Mouse (Mus musculus) liver, embryonic 14.5 days (tissue): ENCODE measurements at regions not wholly inside any gene's neighbourhood (a gene's known extent, or its start where the extent isn't known, plus 50 kb on each side); places are given as distances from the start of the nearest gene placed in this dataset.

Experiments
- CTCF ChIP-seq: IDR thresholded peaks from 2 replicates; pipeline ENCODE4 v1.5.1; 2016; ENCODE audit warnings: antibody characterized with exemption, low read depth, control low read depth
- EP300 ChIP-seq: IDR thresholded peaks from 2 replicates; pipeline ENCODE4 v1.6.1; 2016; ENCODE audit warnings: antibody characterized with exemption, low read depth

DNA sequence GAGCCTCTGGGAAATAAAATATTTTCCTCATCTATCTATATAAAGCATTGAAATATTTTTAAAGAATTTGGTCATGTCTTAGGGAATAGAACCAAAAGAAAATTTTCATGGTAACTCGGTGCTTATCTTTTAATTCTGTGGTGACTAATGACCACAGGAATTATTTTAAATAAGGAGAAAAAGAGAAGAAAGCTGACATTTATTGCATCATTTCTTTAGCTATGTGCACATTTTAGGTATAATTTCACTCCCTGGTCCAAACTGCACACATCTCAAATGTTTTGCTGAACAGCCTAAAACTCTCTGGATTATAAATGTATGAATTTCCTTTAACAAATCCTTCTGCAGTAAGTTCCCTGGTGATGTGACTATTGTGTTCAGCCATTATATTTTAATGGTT lies 237.7 kb downstream of the Htr7 start:
- no peak for TF ChIP-seq CTCF
- TF ChIP-seq EP300, result no peak
